Mouse (Mus musculus) embryo, embryonic 10.5 days (tissue): Measurements from ENCODE around the gene Rbak.
"Not testable (repeated sequence)": the region's sequence is repeated elsewhere in the genome, so short reads cannot be mapped to it uniquely, and the experiment has no call there.

Experiments used
- DNase-seq: peaks from one replicate; pipeline ENCODE4 v3.0.0-alpha.2; 2015; ENCODE audit warnings: low spot score

The Rbak gene

GRCm38 (mm10) chr5:143180255-143181076 is at the start of gene Rbak, which contains the start of gene Spdye4b:
Gene Rbak (minus strand): TSS chr5:143180775.
Gene Spdye4b (plus strand): TSS chr5:143181017.
- peak; percentile 97 for DNase-seq

- no peak for DNase-seq
Measured at GRCm38 (mm10) chr5:143226790-143227189, 46.2 kb upstream of the Rbak start, which contains the start of gene Spdye4a. Gene Spdye4a (minus strand): TSS chr5:143226890.

GRCm38 (mm10) chr5:143222287-143222686 is 41.7 kb upstream of the Rbak start:
- DNase-seq, result no peak

- DNase-seq, result no peak
Measured at GRCm38 (mm10) chr5:143220996-143221395, 40.4 kb upstream of the Rbak start.

GRCm38 (mm10) chr5:143213832-143214231 is 33.3 kb upstream of the Rbak start:
- no peak for DNase-seq

GRCm38 (mm10) chr5:143205015-143205414 is 24.4 kb upstream of the Rbak start:
- no peak for DNase-seq

- no peak for DNase-seq
Measured at GRCm38 (mm10) chr5:143196506-143196905, 15.9 kb upstream of the Rbak start.

- DNase-seq, result no peak
Measured at GRCm38 (mm10) chr5:143195166-143195565, 14.6 kb upstream of the Rbak start.

GRCm38 (mm10) chr5:143194747-143195146 is 14.2 kb upstream of the Rbak start:
- not testable (repeated sequence) for DNase-seq

GRCm38 (mm10) chr5:143192806-143193205 is 12.2 kb upstream of the Rbak start:
- no peak for DNase-seq

GRCm38 (mm10) chr5:143188014-143188413 is 7.4 kb upstream of the Rbak start:
- DNase-seq, result not testable (repeated sequence)

- DNase-seq, result peak; percentile 59
Measured at GRCm38 (mm10) chr5:143179179-143179578, 1.4 kb downstream of the Rbak start.

- DNase-seq, result no peak
Measured at GRCm38 (mm10) chr5:143177541-143178200, 2.9 kb downstream of the Rbak start.

- DNase-seq, result no peak
Measured at GRCm38 (mm10) chr5:143175970-143176369, 4.6 kb downstream of the Rbak start.

- peak; percentile 48 for DNase-seq
Measured at GRCm38 (mm10) chr5:143165508-143166070, 15.0 kb downstream of the Rbak start.

GRCm38 (mm10) chr5:143155534-143155933 is 25.0 kb downstream of the Rbak start:
- no peak for DNase-seq

GRCm38 (mm10) chr5:143153756-143154155 is 26.8 kb downstream of the Rbak start:
- no peak for DNase-seq

- DNase-seq, result no peak
Measured at GRCm38 (mm10) chr5:143150044-143150443, 30.5 kb downstream of the Rbak start.

- no peak for DNase-seq
Measured at GRCm38 (mm10) chr5:143149536-143149935, 31.0 kb downstream of the Rbak start.

- no peak for DNase-seq
Measured at GRCm38 (mm10) chr5:143148661-143149060, 31.9 kb downstream of the Rbak start.

- no peak for DNase-seq
Measured at GRCm38 (mm10) chr5:143147481-143147880, 33.1 kb downstream of the Rbak start, which contains the start of gene Olfr718-ps1. Gene Olfr718-ps1 (minus strand): TSS chr5:143147581.

GRCm38 (mm10) chr5:143137580-143137979 is 43.0 kb downstream of the Rbak start:
- DNase-seq, result no peak

GRCm38 (mm10) chr5:143135042-143135441 is 45.5 kb downstream of the Rbak start:
- no peak for DNase-seq
